Mouse (Mus musculus) kidney, embryonic 16.5 days (tissue): ENCODE results near the gene 2700081O15Rik. TPM values are rescaled to one million over a fixed set of nuclear protein-coding genes. Genes with fewer than 3 reads are reported as not detected.
"Not testable (repeated sequence)": the region's sequence is repeated elsewhere in the genome, so short reads cannot be mapped to it uniquely, and the experiment has no call there.

Experiments used
- ATAC-seq: fragments of 200-750 bp; cut with Nextera tagmentation; 2 replicates; pipeline ENCODE4 v1.8.0; 2017; ENCODE audit warnings: moderate TSS enrichment; ENCODE audit not compliant: low FRiP score, low TSS enrichment
- H3K27ac ChIP-seq: fragments of 300-500 bp; sonication (generic); 2 replicates; pipeline ENCODE4 v1.5.1; 2014; ENCODE audit warnings: low read length
- H3K27me3 ChIP-seq: fragments of 300-500 bp; sonication (generic); 2 replicates; pipeline ENCODE4 v1.6.1; 2014; ENCODE audit warnings: low read length, control low read depth, mixed read lengths; ENCODE audit not compliant: insufficient read depth
- H3K36me3 ChIP-seq: fragments of 300-500 bp; sonication (generic); 2 replicates; pipeline ENCODE4 v1.6.1; 2014; ENCODE audit warnings: low read length, control low read depth, mixed read lengths; ENCODE audit not compliant: insufficient read depth
- H3K4me1 ChIP-seq: fragments of 300-500 bp; sonication (generic); 2 replicates; pipeline ENCODE4 v1.6.1; 2014; ENCODE audit warnings: low read length, control low read depth, mixed read lengths; ENCODE audit not compliant: insufficient read depth
- H3K4me2 ChIP-seq: fragments of 300-500 bp; sonication (generic); replicated peaks from 2 replicates; pipeline ENCODE4 v1.6.1; 2014; ENCODE audit warnings: low read depth, low read length
- H3K4me3 ChIP-seq: fragments of 300-500 bp; sonication (generic); 2 replicates; pipeline ENCODE4 v1.5.1; 2014; ENCODE audit warnings: mild to moderate bottlenecking, low read length
- H3K9ac ChIP-seq: fragments of 300-500 bp; sonication (generic); replicated peaks from 2 replicates; pipeline ENCODE4 v1.6.1; 2014; ENCODE audit warnings: low read length
- H3K9me3 ChIP-seq: fragments of 300-500 bp; sonication (generic); 2 replicates; pipeline ENCODE4 v1.6.1; 2016; ENCODE audit warnings: low read length, control low read depth
- WGBS: fragments of 180-500 bp; shearing (Covaris S2); extraction: QIAGEN DNeasy Blood & Tissue Kit; methylation state at CpG from one replicate; pipeline ENCODE4 v1.1.7; 2014; 5-methylcytosine and 5-hydroxymethylcytosine counted together
- polyA plus RNA-seq: library from polyadenylated mRNA; unstranded; fragments of >200 nt; fragmentation: Nextera tagmentation; extraction: Ambion mirVana; gene quantifications from 2 replicates; pipeline ENCODE4 v1.2.1, GENCODE M21; 2015

2700081O15Rik gene
- 4.8 and 5.4 TPM in 2 replicates for polyA plus RNA-seq

- WGBS: under 1% methylated on average over 94 of the region's 107 CpGs
- peak within 1 kb of the TSS; percentile 82 for H3K4me3 ChIP-seq
- H3K9me3 ChIP-seq: no peaks in the 10 kb centered on the region
- peak within 1 kb of the TSS; percentile 97 for H3K9ac ChIP-seq
- H3K27me3 ChIP-seq: no peaks in the 10 kb centered on the region
- ATAC-seq: peak; percentile 81
- peaks cover 46% of the 10 kb centered on the region for H3K4me1 ChIP-seq
- H3K27ac ChIP-seq: peak within 1 kb of the TSS; percentile 92
- H3K4me2 ChIP-seq: peak within 1 kb of the TSS; percentile 65
- H3K36me3 ChIP-seq: peaks cover 6% of the 10 kb centered on the region; the same call in 1 of the 2 replicates
These were observed at the start of gene 2700081O15Rik for GRCm38 (mm10) chr19:7416834-7417735. Gene 2700081O15Rik (plus strand): TSS chr19:7417625.

GRCm38 (mm10) chr19:7369469-7369868 is 48.0 kb upstream of the 2700081O15Rik start:
- not testable (repeated sequence) for H3K4me1 ChIP-seq, ATAC-seq, H3K4me2 ChIP-seq, H3K9ac ChIP-seq, H3K27ac ChIP-seq, H3K9me3 ChIP-seq, H3K27me3 ChIP-seq, H3K4me3 ChIP-seq
- peaks cover 66% of the 10 kb centered on the region for H3K36me3 ChIP-seq
- WGBS: 91% methylated on average over 4 of the region's 4 CpGs

DNA sequence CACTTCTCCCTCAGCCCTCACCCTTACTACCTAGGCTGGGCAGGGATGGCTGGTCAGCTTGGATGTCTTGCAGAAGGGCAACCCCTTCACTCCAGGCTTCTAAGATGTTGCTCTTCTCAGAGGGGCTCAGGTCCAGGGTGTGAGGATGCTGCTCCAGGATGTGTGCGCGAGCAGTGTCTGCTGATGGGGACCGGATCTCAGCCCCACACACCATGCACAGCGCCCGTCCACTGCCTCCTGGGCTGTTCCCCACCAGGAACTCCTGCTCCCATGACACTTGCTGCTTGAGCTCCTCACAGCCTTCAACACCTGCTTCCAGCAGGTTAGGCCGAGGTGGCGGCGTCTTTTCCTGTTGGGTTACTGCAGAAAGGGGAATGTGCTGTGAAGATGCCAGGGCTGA is 42.9 kb upstream of the 2700081O15Rik start:
- Histone ChIP-seq H3K4me1 (no peaks in the 10 kb centered on the region), H3K9ac (no peak overlapping the region), H3K27ac (no peak overlapping the region), H3K4me2 (no peak overlapping the region), H3K27me3 (no peaks in the 10 kb centered on the region), H3K4me3 (no peak overlapping the region), H3K9me3 (no peaks in the 10 kb centered on the region), H3K36me3 (peaks cover 60% of the 10 kb centered on the region)
- ATAC-seq: 0 out of 2 replicates have a peak, but pooled peaks have one; percentile 27
- 93% methylated on average over 8 of the region's 8 CpGs for WGBS

DNA sequence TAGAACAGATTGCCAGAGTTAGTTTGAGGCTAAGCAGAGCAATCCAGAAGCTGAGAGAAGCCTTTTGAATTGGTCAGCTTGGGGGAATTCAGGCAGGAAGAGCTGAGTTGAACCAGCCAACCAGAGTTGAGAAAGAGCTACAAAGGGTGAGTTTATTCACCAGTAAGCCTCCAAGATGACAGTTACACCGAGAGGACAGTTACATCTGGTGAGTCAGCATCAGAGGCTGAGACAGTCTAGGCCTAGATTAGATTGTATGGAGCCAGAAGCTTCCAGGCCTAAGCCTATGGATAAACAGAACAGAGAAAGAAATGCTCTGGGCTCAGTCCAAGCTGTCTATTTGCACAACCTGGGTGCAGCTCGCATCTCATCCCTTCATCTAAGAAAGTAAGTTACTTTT is 39.8 kb upstream of the 2700081O15Rik start:
- Histone ChIP-seq H3K4me1 (peaks cover 17% of the 10 kb centered on the region), H3K4me3 (no peak overlapping the region), H3K36me3 (peaks cover 31% of the 10 kb centered on the region), H3K9ac (no peak overlapping the region), H3K27me3 (no peaks in the 10 kb centered on the region), H3K9me3 (no peaks in the 10 kb centered on the region), H3K4me2 (no peak overlapping the region), H3K27ac (no peak overlapping the region)
- no peak for ATAC-seq
- WGBS: 71% methylated on average over 2 of the region's 2 CpGs

GRCm38 (mm10) chr19:7381906-7382247 is 35.5 kb upstream of the 2700081O15Rik start:
- Histone ChIP-seq H3K27me3 (no peaks in the 10 kb centered on the region), H3K27ac (peak overlapping the region; percentile 89), H3K4me3 (peak overlapping the region; percentile 93), H3K4me1 (peaks cover 27% of the 10 kb centered on the region), H3K4me2 (peak overlapping the region; percentile 79), H3K9ac (peak overlapping the region; percentile 94), H3K9me3 (peaks cover 9% of the 10 kb centered on the region; the same call in 1 of the 2 replicates), H3K36me3 (peaks cover 11% of the 10 kb centered on the region; the same call in 1 of the 2 replicates)
- 1% methylated on average over 8 of the region's 8 CpGs for WGBS
- ATAC-seq: no peak

GRCm38 (mm10) chr19:7382248-7382902 is 35.0 kb upstream of the 2700081O15Rik start:
- Histone ChIP-seq H3K9me3 (peaks cover 9% of the 10 kb centered on the region; the same call in 1 of the 2 replicates), H3K9ac (peak overlapping the region; percentile 94), H3K27me3 (no peaks in the 10 kb centered on the region), H3K4me2 (peak overlapping the region; percentile 79), H3K27ac (peak overlapping the region; percentile 89), H3K36me3 (peaks cover 11% of the 10 kb centered on the region; the same call in 1 of the 2 replicates), H3K4me1 (peaks cover 27% of the 10 kb centered on the region), H3K4me3 (peak overlapping the region; percentile 93)
- WGBS: under 1% methylated on average over 56 of the region's 60 CpGs
- ATAC-seq: peak; percentile 82

GRCm38 (mm10) chr19:7382903-7383865 is 34.2 kb upstream of the 2700081O15Rik start, which contains the start of gene Spindoc:
Gene Spindoc (minus strand): TSS chr19:7382994.
- H3K27me3 ChIP-seq: no peaks in the 10 kb centered on the region
- peak within 1 kb of the TSS; percentile 79 for H3K4me2 ChIP-seq
- peaks cover 27% of the 10 kb centered on the region for H3K4me1 ChIP-seq
- H3K4me3 ChIP-seq: peak within 1 kb of the TSS; percentile 93
- 1% methylated on average over 51 of the region's 52 CpGs for WGBS
- H3K9ac ChIP-seq: peak within 1 kb of the TSS; percentile 94
- peaks cover 11% of the 10 kb centered on the region; the same call in 1 of the 2 replicates for H3K36me3 ChIP-seq
- peak; percentile 98 for ATAC-seq
- H3K27ac ChIP-seq: peak within 1 kb of the TSS; percentile 89
- peaks cover 13% of the 10 kb centered on the region; the same call in 1 of the 2 replicates for H3K9me3 ChIP-seq

DNA sequence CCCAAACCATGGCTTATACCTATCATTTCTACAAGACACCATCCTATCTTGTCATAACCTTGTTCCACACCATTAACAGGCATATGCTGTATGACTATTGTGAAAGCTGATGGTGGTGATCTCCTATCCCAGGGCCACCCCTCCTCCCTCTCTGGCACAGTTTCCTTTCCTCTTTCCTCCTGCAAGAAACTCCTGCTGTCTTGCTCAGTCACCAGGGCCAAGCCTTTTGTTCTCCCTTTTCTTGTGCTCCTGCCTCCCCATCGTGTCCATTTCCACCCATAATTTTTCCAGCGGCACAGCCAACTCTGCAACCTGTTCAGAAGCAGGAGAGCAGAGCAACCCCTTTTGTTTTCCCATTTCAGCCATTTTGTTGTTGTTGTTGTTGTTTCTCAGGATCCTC is 31.4 kb upstream of the 2700081O15Rik start:
- Histone ChIP-seq H3K9me3 (peaks cover 22% of the 10 kb centered on the region), H3K4me3 (no peak overlapping the region), H3K4me2 (no peak overlapping the region), H3K27me3 (no peaks in the 10 kb centered on the region), H3K9ac (no peak overlapping the region), H3K4me1 (peaks cover 20% of the 10 kb centered on the region), H3K36me3 (0 out of 2 replicates have a peak, but pooled peaks cover 8% of the 10 kb centered on the region), H3K27ac (no peak overlapping the region)
- no peak for ATAC-seq
- WGBS: 67% methylated on average over 2 of the region's 2 CpGs

DNA sequence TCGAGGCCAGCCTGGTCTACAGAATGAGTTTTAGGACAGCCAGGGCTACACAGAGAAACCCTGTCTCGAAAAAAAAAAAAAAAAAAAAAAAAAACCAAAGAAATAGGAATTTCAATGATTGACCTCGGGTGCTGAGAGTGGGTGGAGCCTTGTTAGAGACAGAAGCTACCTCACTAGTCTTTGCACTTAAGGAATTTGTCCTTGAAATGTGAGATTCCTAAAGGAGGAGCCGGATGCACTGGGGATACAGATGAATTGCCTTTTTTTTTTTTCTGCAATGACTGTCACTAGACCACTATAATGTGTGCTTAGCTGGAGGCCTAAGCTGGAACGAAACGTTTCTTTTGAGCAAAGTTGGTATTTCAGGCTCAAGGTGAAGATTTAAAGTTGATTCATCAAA is 28.9 kb upstream of the 2700081O15Rik start:
- Histone ChIP-seq H3K9ac (no peak overlapping the region), H3K4me3 (no peak overlapping the region), H3K36me3 (0 out of 2 replicates have a peak, but pooled peaks cover 8% of the 10 kb centered on the region), H3K9me3 (peaks cover 26% of the 10 kb centered on the region), H3K4me2 (no peak overlapping the region), H3K27ac (no peak overlapping the region), H3K27me3 (no peaks in the 10 kb centered on the region), H3K4me1 (peaks cover 8% of the 10 kb centered on the region)
- 74% methylated on average over 6 of the region's 6 CpGs for WGBS
- ATAC-seq: no peak
